Mouse (Mus musculus): Measurements from ENCODE around the gene Otop3.
A peak's percentile ranks its signal among the peaks of the same experiment; 100 is the strongest.

The Otop3 gene

GRCm38 (mm10) chr11:115318245-115319027 lies 16.1 kb upstream of the Otop3 start:
- no peak for DNase-seq (ENCODE audit: low spot score in 2 of 2)

- no peak for DNase-seq (ENCODE audit: low spot score in 2 of 2)
Observed at GRCm38 (mm10) chr11:115319704-115320383, 14.7 kb upstream of the Otop3 start.

GRCm38 (mm10) chr11:115321906-115322693 lies 12.4 kb upstream of the Otop3 start, which contains the start of gene Ush1g:
Ush1g (minus strand) TSS chr11:115322041.
- DNase-seq (ENCODE audit: low spot score in 2 of 2), result no peak

- no peak for DNase-seq (ENCODE audit: low spot score in 2 of 2)
Observed at GRCm38 (mm10) chr11:115323354-115323753, 11.2 kb upstream of the Otop3 start.

- no peak for DNase-seq (ENCODE audit: low spot score in 2 of 2)
Observed at GRCm38 (mm10) chr11:115326730-115327129, 7.8 kb upstream of the Otop3 start.

- DNase-seq (ENCODE audit: low spot score in 2 of 2), result no peak
Observed at GRCm38 (mm10) chr11:115329339-115329738, 5.2 kb upstream of the Otop3 start.

- DNase-seq (ENCODE audit: low spot score in 2 of 2), result no peak
Observed at GRCm38 (mm10) chr11:115335223-115335622, 692 bp downstream of the Otop3 start.

- no peak for DNase-seq (ENCODE audit: low spot score in 2 of 2)
Observed at GRCm38 (mm10) chr11:115336115-115336514, 1.6 kb downstream of the Otop3 start.

GRCm38 (mm10) chr11:115337350-115337749 lies 2.8 kb downstream of the Otop3 start:
- no peak for DNase-seq (ENCODE audit: low spot score in 2 of 2)

GRCm38 (mm10) chr11:115337826-115338225 lies 3.3 kb downstream of the Otop3 start:
- DNase-seq (ENCODE audit: low spot score in 2 of 2), result no peak

- DNase-seq (ENCODE audit: low spot score in 2 of 2), result no peak
Observed at GRCm38 (mm10) chr11:115341246-115341645, 6.7 kb downstream of the Otop3 start.

GRCm38 (mm10) chr11:115341866-115342265 lies 7.3 kb downstream of the Otop3 start:
- DNase-seq (ENCODE audit: low spot score in 2 of 2), result no peak

- no peak for DNase-seq (ENCODE audit: low spot score in 2 of 2)
Observed at GRCm38 (mm10) chr11:115344967-115345366, 10.4 kb downstream of the Otop3 start.

GRCm38 (mm10) chr11:115345515-115345914 lies 11.0 kb downstream of the Otop3 start:
- DNase-seq (ENCODE audit: low spot score in 2 of 2), result no peak

- no peak for DNase-seq (ENCODE audit: low spot score in 2 of 2)
Observed at GRCm38 (mm10) chr11:115348681-115349248, 14.2 kb downstream of the Otop3 start.

- DNase-seq (ENCODE audit: low spot score in 2 of 2), result no peak
Observed at GRCm38 (mm10) chr11:115349976-115350375, 15.4 kb downstream of the Otop3 start.

GRCm38 (mm10) chr11:115353375-115353774 lies 18.8 kb downstream of the Otop3 start:
- DNase-seq (ENCODE audit: low spot score in 2 of 2), result no peak

GRCm38 (mm10) chr11:115354183-115354582 lies 19.7 kb downstream of the Otop3 start:
- peak in 1 of 2 experiments; percentile 67 for DNase-seq (ENCODE audit: low spot score in 2 of 2)

- DNase-seq (ENCODE audit: low spot score in 2 of 2), result peak in 1 of 2 experiments; percentile 63
Observed at GRCm38 (mm10) chr11:115358468-115358867, 23.9 kb downstream of the Otop3 start.

- DNase-seq (ENCODE audit: low spot score in 2 of 2), result no peak
Observed at GRCm38 (mm10) chr11:115359293-115359692, 24.8 kb downstream of the Otop3 start.

GRCm38 (mm10) chr11:115359726-115360125 lies 25.2 kb downstream of the Otop3 start:
- no peak for DNase-seq (ENCODE audit: low spot score in 2 of 2)

GRCm38 (mm10) chr11:115364136-115364535 lies 29.6 kb downstream of the Otop3 start:
- DNase-seq (ENCODE audit: low spot score in 2 of 2), result no peak

Data from frontal cortex, postnatal 10 days (tissue).